ENCODE assay signal across 7 mouse cellular contexts in genomic region chr17:25016292-25017132, GRCm38 (mm10). TPM values are rescaled to one million over a fixed set of nuclear protein-coding genes. Genes with fewer than 3 reads are reported as not detected.
DNase-seq lines count a peak whose midpoint lies in the region; ATAC-seq lines count a peak whose summit lies in the region.

No protein-coding gene starts in this region.

- H3K36me3 ChIP-seq in limb, embryonic 10.5 days, result peaks cover 44% of the 10 kb centered on the region
- H3K36me3 ChIP-seq in midbrain, embryonic 10.5 days, result peaks cover 40% of the 10 kb centered on the region

- DNase-seq in embryo, embryonic 10 days (ENCODE audit: low spot score), result peak; percentile 89
- DNase-seq in gastrocnemius, adult 8-10 months (ENCODE audit: low spot score in 2 of 2), result peak; percentile 40 to 55
- peak; percentile 80 for DNase-seq in induced T-regulatory cell, adult 2 months (ENCODE audit: low read depth)
- peak; percentile 75 for DNase-seq in limb, embryonic 10.5 days (ENCODE audit: low spot score)
- DNase-seq in midbrain, embryonic 10.5 days (ENCODE audit: low spot score), result peak; percentile 80
- peak; percentile 82 for DNase-seq in right cerebral cortex, postnatal 25 days

- H3K27me3 ChIP-seq in limb, embryonic 10.5 days (ENCODE audit: low read depth, poor library complexity, severe bottlenecking), result no peaks in the 10 kb centered on the region
- no peaks in the 10 kb centered on the region for H3K27me3 ChIP-seq in midbrain, embryonic 10.5 days (ENCODE audit: low read depth, poor library complexity, severe bottlenecking)

- WGBS in limb, embryonic 10.5 days, result under 1% methylated on average over 55 of the region's 55 CpGs
- under 1% methylated on average over 55 of the region's 55 CpGs for WGBS in midbrain, embryonic 10.5 days

- peaks cover 20% of the 10 kb centered on the region for H3K4me1 ChIP-seq in limb, embryonic 10.5 days
- peaks cover 27% of the 10 kb centered on the region for H3K4me1 ChIP-seq in midbrain, embryonic 10.5 days

- H3K4me3 ChIP-seq in limb, embryonic 10.5 days, result peak overlapping the region; percentile 100
- H3K4me3 ChIP-seq in midbrain, embryonic 10.5 days, result peak overlapping the region; percentile 99

- H3K27ac ChIP-seq in limb, embryonic 10.5 days, result peak overlapping the region; percentile 98
- peak overlapping the region; percentile 98 for H3K27ac ChIP-seq in midbrain, embryonic 10.5 days (replicated peaks)

- no peaks in the 10 kb centered on the region for H3K9me3 ChIP-seq in limb, embryonic 10.5 days (replicated peaks)
- no peaks in the 10 kb centered on the region for H3K9me3 ChIP-seq in midbrain, embryonic 10.5 days (replicated peaks)

- peak; percentile 22 for ATAC-seq in activated CD4-positive, CD25-positive, alpha-beta regulatory T cell, adult 4 months

RNA-seq across cellular contexts. Expression of gene Ift140, which starts 0.6 kb away (rescaled TPM):
- polyA plus RNA-seq in activated CD4-positive, CD25-positive, alpha-beta regulatory T cell, adult 4 months (2017; shearing (Covaris generic)), result 10 to 100 TPM; 14.5 TPM
- total RNA-seq in gastrocnemius, adult 8-10 months (2022), result 1 to 10 TPM; 1.4 to 2.7 (median 2.3) TPM
- polyA plus RNA-seq in limb, embryonic 10.5 days (2016; fragmentation: Nextera tagmentation; extraction: Ambion mirVana), result 24.2 and 30.0 TPM in 2 replicates
- 27.0 and 34.9 TPM in 2 replicates for polyA plus RNA-seq in midbrain, embryonic 10.5 days (2016; fragmentation: Nextera tagmentation; extraction: Ambion mirVana)

RNA-seq across cellular contexts. Expression of gene Cramp1l, which starts 0.9 kb away (rescaled TPM):
- 10 to 100 TPM; 12.6 to 17.1 TPM for polyA plus RNA-seq in activated CD4-positive, CD25-positive, alpha-beta regulatory T cell, adult 4 months (2017; shearing (Covaris generic))
- 1 to 10 TPM; 6.2 to 6.9 (median 6.7) TPM for total RNA-seq in gastrocnemius, adult 8-10 months (2022)
- polyA plus RNA-seq in limb, embryonic 10.5 days (2016; fragmentation: Nextera tagmentation; extraction: Ambion mirVana), result 10.4 and 10.8 TPM in 2 replicates
- 6.8 and 8.5 TPM in 2 replicates for polyA plus RNA-seq in midbrain, embryonic 10.5 days (2016; fragmentation: Nextera tagmentation; extraction: Ambion mirVana)

RNA-seq across cellular contexts. Expression of gene Jpt2, which starts 56.0 kb away (rescaled TPM):
- polyA plus RNA-seq in activated CD4-positive, CD25-positive, alpha-beta regulatory T cell, adult 4 months (2017; shearing (Covaris generic)), result 10 to 100 TPM; 27.9 to 35.8 TPM
- 1 to 10 TPM; 5.1 to 8.5 (median 6.9) TPM for total RNA-seq in gastrocnemius, adult 8-10 months (2022)
- polyA plus RNA-seq in limb, embryonic 10.5 days (2016; fragmentation: Nextera tagmentation; extraction: Ambion mirVana), result 369 and 370 TPM in 2 replicates
- 442 and 466 TPM in 2 replicates for polyA plus RNA-seq in midbrain, embryonic 10.5 days (2016; fragmentation: Nextera tagmentation; extraction: Ambion mirVana)

Comparison
In these comparisons a context has a peak if more than half of its experiments do, and no peak if none do; other contexts are left out.
1. Peak in every context shown above with its lines: DNase-seq, ATAC-seq, H3K4me3 ChIP-seq and H3K27ac ChIP-seq.
2. RNA of gene Jpt2, which starts 56.0 kb away (polyA plus RNA-seq): 442 to 466 TPM in midbrain, embryonic 10.5 days and 369 to 370 TPM in limb, embryonic 10.5 days; 27.9 to 35.8 TPM in activated CD4-positive, CD25-positive, alpha-beta regulatory T cell, adult 4 months; every median in the first group is over 10 times any median in the second.